Mouse (Mus musculus) layer of hippocampus, adult 9-11 months (tissue): ENCODE measurements around the gene Prdm11.

Source experiments
- DNase-seq: peaks from one replicate; pipeline ENCODE4 v3.0.0; 2022

Gene Prdm11

DNA sequence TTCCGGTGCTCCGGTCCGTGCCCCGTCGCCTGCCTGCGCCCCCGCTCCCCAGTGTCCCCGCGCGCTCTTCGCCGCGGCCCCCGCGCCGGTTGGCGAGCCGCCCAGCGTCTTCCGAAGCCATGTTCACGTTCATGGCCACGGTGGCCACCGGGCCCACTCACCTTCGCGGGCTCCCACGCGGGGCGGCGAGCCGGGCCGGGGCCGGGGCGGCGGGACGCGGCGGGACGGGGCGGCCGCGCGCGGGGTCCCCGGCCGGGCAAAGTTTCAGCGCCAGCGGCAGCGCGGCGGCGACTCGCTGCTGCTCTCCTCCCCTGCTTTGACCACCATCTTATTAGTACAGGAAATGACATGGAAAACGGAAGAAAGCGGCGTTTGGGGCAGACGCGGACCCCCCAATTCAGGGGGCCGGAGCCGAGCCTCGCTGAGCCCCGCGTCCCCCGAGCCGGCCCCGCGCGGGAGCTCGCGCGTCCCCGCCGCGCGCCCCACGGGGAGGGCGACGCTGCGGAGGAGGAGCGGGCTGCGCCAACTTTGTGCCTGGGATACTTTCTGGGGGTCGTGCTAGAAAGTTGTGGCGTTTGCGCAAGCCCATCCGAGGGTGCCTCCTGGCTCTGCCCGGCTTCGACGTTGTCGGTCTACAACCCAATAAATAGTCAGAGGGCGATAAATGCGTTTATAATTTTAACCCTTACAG lies at the start of gene Prdm11:
Gene Prdm11 (minus strand): TSS at position 350 of the 691 bp plus-strand sequence.
- no peak for DNase-seq

DNA sequence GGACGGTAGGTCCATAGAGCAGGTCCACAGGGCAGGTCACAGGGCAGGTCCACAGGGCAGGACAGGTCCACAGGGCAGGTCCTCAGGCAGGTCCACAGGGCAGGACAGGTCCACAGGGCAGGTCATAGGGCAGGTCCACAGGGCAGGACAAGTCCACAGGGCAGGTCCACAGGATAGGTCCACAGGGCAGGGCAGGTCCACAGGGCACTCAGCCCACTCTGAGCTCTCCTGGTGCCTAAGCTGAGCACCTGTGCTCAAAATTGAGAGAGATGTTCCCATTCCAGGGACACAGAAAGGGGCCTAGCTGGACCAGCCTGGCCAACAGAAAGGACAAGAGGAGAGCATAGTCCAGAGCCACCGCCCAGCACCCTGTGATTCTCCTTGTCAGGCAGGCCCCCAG lies 46.4 kb upstream of the Prdm11 start:
- no peak for DNase-seq

DNA sequence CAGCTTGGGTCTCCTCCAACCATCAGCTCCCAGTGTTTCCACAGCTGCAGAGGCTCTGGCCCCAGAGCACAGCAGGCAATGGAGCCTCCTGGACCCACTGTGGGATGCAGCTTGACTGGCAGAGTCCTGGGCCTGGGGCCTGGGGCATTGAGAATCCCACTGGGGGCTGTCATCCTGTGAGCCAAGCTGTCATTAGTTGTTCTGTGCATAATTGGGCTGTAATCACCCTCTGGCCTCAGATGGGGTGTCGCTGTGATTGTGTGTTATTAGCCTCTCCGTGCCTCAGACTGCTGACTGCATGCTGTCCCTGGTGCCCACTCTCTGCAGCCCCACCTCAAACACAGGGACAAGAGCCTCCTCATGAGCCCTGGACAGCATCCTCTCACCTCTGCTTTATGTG lies 45.7 kb upstream of the Prdm11 start:
- no peak for DNase-seq

DNA sequence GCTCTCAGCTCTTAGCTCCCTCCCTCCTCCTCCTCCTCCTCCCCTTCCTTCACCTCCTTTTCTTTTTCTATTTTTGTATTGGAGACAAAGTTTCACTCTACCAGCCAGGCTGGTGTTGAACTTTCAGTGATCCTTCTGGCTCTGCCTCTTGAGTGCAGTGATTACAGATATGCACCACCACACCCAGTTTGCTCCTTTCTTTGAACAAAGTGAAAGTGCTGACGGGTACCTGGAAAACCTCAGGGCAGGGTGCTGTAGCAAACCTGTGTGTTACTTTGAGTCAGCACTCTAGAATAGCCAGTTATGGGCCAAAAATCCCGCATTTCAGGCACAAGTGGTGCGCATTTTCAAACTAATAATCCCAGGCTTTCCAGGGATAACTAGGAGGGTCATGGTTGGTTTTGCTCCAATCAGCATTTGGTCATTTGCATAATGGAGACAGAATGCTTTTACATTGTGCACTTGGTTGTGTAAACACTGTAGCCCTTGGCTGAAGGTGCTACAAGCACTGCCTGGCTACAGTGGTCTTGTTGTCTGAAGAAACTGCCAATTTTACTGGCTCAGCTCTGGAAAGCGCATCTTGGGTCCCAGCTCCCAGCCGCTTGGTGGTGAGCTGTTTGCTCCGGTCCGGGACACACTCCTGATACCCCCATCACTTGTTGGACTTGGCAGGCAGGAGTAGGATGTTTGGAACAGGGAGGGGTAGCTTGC lies 43.6 kb upstream of the Prdm11 start:
- no peak for DNase-seq

DNA sequence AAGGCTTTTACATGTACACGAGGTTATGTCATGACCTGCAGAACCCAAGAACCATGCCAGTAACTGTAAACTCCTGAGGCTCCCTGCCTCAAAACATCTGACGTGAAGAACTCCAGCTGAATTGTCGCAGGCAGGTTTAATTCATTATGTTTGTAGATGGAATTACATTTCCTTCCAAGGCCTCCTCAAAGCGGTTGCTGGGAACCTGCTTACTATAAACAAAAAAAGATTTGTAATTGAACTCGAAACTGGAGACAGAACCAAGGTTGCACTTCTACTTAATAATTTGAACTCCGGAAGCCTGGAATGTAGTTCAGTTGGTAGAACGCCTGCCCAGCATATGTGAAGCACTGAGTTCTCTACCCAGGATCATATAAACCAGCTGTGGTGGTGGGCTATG lies 42.0 kb upstream of the Prdm11 start:
- DNase-seq = no peak

DNA sequence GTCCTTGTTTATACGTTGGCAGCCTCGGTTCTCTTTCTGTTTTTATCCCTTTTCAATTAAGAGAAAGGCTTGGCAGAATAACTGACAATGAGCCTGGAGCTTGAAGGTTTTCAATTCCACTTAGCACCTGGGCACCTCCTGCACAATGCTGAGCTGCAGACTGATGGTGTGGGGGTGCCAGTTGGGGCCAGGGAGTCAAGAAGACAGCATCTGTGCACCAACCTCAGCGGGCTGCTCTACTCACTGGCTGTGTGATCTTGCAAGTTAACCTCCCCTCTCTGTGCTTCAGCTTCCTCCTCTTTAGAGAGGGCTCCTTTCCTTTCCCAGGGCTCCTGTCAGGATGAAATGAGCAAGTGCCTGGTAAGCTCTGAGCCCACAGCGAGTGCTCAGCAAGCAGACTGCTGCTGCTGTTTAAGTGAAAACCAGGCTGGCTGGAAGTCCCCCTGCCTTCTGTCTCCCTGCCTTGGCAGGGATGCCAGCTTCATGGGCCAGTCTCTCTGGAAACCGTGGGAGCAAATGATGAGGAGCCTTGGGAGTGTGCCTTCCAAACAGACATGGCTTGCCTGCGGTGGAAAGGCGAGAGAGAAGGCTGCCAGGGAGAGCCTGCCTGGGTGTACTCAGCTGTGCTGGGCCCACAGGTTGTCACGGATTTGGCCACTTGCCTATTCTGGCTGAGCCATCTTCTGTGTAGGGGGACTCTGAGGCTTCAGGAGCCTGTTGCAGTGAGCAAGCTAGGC lies 39.5 kb upstream of the Prdm11 start:
- peak; percentile 88 for DNase-seq

DNA sequence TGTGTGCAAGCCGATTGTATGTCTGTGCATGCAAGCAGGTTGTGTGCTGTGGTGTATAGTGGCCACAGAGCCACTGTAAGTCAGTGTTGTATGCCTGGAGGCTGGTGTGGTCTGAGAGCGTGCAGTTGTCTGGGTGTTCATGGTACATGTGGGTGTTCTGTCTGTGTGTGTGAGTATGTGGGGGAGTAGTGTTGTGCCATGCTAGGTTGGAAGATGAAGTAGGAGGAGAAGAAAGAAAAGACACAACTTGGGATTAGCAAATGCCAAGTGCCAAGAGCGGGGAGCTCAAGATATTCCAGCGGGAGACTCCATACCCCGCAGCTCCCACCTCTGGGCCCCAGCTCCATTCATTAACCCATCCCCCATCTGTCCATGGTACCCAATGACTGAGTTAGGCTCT lies 38.5 kb upstream of the Prdm11 start:
- no peak for DNase-seq

DNA sequence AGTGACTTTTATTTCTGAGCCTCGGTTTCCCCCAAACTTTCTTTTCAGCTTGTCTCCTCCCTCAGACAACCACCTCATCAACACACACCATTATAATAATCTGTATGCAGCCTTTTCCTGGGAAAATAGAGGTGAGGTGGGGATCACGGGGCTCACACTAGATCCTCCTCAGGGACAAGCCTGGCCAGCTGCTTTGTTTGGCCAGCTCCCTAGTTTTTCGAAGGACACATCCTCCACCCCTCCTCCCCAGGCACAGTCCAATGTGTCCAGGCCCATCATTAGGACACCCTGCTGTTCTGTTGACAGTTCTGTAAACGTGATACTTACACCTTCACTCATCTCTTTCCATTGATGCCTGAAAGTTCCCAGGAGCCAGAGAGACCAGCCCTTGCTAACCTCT lies 37.4 kb upstream of the Prdm11 start:
- no peak for DNase-seq

DNA sequence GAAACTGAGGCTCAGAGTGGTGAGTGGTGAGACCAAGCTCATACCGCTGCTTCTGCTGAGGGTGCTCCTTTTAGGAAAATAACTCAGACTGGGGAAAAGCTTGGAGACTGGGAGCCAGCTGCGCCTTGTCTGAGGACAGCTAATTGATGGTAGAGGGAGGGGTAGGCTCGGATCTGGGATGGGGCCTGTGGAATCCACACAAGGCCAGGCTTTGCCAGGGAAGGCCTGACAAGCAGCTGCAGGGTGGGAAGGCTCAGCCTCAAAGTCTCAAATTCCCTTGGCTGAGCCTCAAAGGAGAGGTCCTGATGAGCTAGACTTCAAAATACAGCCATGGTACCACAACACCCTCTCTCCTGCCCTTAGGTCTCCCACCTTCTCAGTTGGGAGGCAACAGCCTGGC lies 36.9 kb upstream of the Prdm11 start:
- no peak for DNase-seq

DNA sequence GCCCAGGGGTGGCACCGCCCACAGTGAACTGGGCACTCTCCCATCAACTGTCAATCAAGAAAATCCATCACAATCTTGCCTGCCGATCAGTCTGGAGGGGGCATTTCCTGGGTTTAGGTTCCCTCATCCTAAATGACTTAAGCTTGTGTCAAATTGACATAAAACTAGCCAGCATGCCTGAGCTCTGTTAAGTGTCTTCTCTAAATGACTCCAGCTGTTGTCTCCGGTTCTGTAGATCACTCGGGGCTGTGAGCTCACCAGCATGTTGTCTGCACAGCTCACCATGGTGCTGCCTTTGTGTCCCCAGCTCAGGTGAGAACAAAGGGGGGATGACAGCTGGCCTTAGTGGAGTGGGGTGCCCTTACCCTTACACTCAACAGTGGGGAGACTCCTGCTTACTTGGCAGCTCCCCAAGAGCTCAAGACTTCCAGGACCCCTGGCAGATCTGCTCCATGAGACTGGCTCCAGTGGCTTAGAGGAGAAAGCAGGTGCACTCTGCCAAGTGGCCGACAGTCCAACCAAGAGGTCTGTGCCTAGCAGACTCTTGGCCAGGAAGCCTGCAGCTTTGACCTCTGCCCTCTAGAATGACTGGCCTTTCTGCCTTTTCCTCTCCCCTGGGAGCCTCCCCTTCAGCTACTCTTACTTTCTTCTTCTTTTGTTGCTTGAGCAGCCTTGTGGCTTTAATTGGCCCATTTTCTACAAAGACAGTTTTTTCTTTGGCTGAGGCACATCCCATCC lies 35.1 kb upstream of the Prdm11 start:
- no peak for DNase-seq

DNA sequence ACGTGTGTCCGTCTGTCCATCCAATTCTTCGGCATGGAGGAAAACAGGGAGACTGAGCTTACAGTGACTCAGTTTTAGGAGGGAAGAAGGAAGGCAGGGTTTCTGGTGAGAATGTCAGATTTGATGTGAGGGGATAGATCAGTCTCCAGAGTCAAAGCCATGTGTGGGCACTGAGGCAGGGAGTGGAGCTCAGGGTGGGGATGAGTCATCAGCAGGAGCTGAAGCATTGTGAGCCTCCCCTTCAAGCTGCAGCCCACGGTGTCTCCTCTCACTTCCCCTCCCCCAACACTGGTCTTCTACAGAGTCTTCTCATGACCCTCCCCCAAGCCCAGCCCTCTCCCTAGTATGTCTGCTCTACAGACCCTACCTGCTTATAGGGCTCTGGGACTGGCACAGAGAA lies 33.4 kb upstream of the Prdm11 start:
- DNase-seq = no peak

DNA sequence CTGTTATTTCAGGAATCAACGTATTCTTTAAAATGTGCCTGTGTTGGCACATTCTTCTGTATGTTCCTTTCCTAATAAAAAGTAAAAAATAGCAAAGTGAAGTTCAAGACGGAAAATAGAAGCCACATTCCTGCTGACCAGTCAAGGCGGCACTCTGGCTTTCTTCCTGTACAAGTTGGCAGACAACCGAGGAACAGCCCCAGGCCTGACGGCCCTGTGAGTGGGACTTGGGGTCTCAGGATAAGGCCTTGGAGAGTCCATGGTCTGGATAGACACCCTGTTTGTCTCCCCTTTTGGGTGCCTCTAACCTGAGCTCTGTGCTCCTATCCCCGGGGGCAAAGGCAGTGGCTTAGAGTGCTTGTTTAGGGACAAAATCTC lies 30.6 kb upstream of the Prdm11 start:
- DNase-seq = no peak

DNA sequence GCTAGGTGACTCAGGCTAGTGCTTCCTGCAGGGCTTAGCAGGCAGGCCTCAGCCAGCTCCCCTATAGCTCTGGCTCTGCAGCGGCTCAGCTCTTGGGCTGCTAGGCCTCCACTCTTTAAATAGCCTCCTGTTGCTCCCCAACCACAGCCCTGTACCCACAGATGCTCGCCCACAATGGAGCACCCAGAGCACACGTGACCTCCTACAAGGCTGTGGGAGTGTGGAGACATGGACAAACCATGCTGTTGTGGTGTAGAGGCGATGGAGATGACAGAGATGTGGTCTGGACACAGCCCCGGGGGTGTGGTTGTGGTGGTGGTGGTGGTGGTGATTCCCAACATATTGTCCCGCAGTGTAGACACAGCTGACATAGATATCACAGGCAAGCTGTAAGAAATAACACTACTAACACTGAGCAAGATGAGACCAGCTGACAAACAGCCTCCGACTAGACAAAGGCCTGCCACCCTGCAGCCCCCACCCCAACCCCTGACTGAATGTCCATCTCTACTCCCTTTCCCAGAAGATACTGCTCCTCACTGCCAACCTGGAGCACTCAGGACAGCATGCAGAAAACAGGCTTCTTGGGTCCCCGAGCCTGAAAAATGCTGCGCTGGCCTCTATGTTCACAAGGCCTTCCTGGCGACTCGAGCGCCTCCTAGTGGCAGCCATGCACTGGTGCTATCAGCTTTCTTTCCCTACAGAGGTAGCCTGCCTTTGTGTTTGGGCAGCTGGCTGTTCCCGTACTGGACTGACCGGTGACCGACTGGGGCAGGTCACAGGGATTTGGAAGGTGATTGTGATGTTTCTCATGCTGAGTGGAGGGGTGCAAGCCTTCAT lies 30.0 kb upstream of the Prdm11 start:
- peak; percentile 62 for DNase-seq

DNA sequence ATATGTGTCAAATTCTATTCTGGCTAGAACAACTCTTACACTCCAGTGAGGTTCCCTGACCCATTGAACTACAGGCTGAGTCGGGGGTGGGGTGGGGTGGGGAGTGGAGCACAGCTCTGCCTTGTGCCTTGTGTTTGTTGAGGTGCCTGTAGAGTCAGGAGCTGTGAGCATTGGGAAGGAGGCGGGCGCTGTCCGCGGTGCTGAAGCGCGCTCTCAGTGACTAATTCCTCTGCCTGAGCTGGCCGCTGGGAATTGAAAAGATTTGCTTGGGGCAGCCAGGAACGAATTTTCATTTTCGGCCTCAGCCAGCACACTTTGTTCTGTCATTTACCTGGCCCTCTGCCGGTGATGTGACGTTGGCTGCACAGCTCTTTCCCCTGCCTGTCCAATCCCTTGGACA lies 25.7 kb upstream of the Prdm11 start:
- no peak for DNase-seq

DNA sequence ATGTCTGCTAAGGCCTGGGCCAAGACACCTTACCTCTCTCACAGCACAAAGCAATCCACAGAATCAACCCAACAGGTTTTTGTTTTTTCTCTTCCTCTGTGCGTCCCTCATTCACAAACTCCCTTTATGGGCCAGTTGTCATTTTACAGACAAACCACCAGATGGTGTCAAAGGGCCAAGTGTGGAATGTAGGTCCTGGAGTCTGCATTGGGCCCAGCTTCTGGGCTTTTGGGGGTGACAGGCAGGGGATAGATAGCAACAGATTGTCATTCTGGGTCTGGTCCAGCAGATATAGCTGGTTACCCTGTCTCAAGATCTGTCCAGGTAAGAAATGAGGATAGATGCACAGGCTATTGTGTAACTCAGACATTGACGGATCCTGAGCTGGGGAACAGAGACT lies 23.0 kb upstream of the Prdm11 start:
- DNase-seq = no peak

DNA sequence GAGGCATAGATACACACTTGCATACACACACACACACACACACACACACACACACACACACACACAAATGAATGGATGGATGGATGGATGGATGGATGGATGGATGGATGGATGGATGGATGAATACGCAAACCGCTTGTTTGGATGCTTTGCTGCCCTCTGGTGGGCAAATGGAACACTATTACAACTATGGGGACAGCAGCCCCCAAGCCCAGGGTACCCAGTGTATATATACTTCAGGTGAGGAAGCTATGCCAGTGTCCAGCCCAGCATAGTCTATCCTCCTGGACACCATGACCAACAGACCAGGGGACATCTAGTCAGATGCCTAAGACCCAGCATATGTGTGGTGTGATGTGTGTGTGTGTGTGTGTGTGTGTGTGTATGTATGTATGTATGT lies 17.4 kb upstream of the Prdm11 start:
- DNase-seq = no peak

DNA sequence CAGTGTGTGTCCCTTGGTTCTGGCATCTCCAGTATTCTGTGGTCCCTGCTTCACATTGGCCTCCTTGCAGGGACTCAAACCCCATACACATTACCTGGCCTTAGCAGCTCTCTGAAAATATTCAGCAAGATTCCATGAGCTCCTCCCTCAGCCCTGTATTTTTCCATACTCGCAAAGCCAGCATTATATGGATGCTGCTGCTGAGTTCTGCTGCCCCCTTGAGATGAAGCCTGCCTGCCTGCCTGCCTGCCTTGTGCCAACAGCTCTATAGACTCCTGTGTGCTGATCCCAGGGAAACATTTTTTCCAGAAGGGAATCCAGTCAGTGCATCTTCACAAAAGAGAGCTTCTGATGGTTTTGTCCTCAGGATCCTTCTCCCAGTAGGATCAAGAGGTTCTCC lies 5.9 kb upstream of the Prdm11 start:
- DNase-seq = no peak

DNA sequence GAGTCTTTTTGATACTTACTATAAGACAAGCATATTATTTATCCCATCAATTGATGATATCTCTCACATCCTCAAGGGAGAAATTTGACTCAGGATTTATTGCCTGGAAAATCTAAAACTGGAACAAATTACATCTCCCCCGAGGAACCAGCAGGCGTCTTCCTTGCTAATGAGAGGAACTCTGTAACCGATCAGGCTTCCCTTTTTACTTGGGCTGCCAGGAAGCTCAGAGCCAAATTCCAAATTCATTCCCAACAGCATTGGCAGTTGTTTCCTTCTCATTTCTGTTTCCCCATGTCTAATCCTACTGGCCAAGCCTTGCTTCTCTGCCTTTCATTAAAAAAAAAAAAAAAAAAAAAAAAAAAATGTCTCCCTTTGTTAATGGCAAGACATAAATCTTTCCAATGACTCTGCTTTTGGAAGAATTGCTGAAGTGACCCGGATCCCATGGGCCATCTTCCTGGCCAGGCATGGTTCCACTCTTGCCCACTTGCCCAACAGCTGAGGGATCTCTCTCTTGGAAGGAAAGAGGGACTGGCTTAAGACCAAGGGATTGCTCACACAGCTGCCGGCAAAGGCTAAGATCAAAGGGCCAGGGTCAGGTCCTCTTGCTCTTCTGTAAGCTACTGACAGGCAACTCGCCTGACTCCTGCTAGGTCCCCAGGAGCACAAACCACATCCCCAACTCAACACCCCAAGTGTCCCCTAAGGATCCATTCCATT lies 2.8 kb upstream of the Prdm11 start:
- DNase-seq = no peak

DNA sequence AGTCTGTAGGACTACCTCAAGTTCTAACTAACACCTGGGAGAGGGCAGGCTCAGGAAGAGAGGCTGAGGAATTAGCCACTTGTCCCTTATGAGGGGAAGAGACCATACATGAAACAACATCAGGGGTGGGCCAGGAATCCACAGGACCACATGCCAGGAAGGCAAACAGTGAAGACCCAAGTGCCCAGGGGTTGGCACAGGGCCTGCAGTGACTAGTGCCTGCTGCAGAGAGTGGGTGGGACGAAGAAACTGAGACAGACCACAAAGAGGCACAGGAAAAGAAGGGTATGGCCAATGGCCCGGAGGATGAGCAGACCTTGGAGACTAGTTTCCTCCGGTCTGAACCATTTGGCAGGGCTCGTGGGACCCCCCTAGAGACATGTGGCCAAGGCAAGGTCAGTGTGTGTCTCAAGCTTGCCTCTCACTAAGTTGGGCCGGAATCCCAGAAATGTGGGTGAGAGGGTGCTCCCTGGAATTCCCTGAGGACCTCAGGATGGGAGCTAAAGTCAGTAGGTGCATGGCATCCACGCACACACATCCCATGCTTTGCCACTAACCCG lies 1.6 kb upstream of the Prdm11 start:
- no peak for DNase-seq

DNA sequence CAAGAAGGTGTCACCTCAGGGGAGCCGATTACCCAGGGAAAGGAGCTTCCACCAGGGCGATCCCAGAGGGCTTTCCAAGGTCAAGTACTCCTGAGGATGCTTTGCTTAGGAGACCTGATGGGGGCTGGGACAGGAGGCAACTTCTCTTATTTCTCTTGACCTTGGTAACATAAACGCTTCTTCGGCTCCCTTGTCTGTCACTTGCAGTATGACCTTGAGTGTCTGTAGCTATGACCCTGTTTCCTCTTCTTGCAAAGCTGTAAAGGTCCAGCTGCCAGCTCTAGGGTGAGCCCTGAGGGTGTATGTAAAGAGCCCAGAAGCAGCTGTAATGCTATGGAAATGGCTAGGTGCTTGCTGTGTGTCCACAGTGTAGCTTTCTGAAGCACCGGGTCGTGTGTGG lies 1.1 kb upstream of the Prdm11 start:
- no peak for DNase-seq

DNA sequence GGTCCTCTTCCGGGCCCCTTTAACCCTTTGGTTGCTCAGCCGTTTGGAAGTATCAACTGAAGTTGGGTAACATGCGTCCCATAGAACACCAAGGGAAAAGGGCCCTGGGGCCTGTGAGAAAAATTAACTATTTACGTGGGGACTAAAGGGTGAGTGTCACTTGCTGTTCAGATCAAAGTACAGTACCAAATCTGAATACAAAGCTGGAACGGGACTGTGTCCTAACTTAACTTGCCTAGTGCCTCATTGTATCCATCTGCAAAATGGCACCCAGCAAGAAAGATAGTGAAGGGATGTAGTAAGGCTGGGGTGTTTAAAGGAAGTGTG lies 505 bp upstream of the Prdm11 start:
- no peak for DNase-seq
